Mouse (Mus musculus) heart, postnatal 0 days (tissue): ENCODE results near the gene Zfand5. TPM values are rescaled to one million over a fixed set of nuclear protein-coding genes. Genes with fewer than 3 reads are reported as not detected.
"Not testable (repeated sequence)": the region's sequence is repeated elsewhere in the genome, so short reads cannot be mapped to it uniquely, and the experiment has no call there.

Experiments
- ATAC-seq: fragments of 200-750 bp; cut with Nextera tagmentation; 2 replicates; pipeline ENCODE4 v1.8.0; 2017; ENCODE audit warnings: low read depth, moderate number of reproducible peaks, moderate library complexity; ENCODE audit not compliant: insufficient read depth
- DNase-seq: peaks from one replicate; pipeline ENCODE4 v3.0.0-alpha.2; 2016; ENCODE audit warnings: low spot score
- H3K27ac ChIP-seq: fragments of 300-500 bp; sonication (generic); 2 replicates; pipeline ENCODE4 v1.5.1; 2014; ENCODE audit warnings: low read depth, mild to moderate bottlenecking
- H3K27me3 ChIP-seq: fragments of 300-500 bp; sonication (generic); 2 replicates; pipeline ENCODE4 v1.6.1; 2014; ENCODE audit warnings: low read length, mixed read lengths; ENCODE audit not compliant: control insufficient read depth, insufficient read depth
- H3K36me3 ChIP-seq: fragments of 300-500 bp; sonication (generic); replicated peaks from 2 replicates; pipeline ENCODE4 v1.6.1; 2014; ENCODE audit warnings: low read length, mixed read lengths; ENCODE audit not compliant: control insufficient read depth, insufficient read depth
- H3K4me1 ChIP-seq: fragments of 300-500 bp; sonication (generic); 2 replicates; pipeline ENCODE4 v1.6.1; 2014; ENCODE audit warnings: antibody characterized with exemption; ENCODE audit not compliant: control insufficient read depth, insufficient read depth
- H3K4me2 ChIP-seq: fragments of 300-500 bp; sonication (generic); 2 replicates; pipeline ENCODE4 v1.6.1; 2014; ENCODE audit warnings: low read depth, mild to moderate bottlenecking, low read length, moderate library complexity
- H3K4me3 ChIP-seq: fragments of 300-500 bp; sonication (generic); 2 replicates; pipeline ENCODE4 v1.5.1; 2014; ENCODE audit warnings: low read depth, low read length
- H3K9ac ChIP-seq: fragments of 300-500 bp; sonication (generic); replicated peaks from 2 replicates; pipeline ENCODE4 v1.6.1; 2014; ENCODE audit warnings: low read depth, low read length, mixed read lengths
- H3K9me3 ChIP-seq: fragments of 300-500 bp; sonication (generic); replicated peaks from 2 replicates; pipeline ENCODE4 v1.6.1; 2016; ENCODE audit warnings: low read length; ENCODE audit not compliant: control insufficient read depth
- CTCF ChIP-seq: IDR thresholded peaks from 2 replicates; pipeline ENCODE4 v1.5.1; 2016; ENCODE audit warnings: antibody characterized with exemption, control low read depth, low read depth
- EP300 ChIP-seq: IDR thresholded peaks from 2 replicates; pipeline ENCODE4 v1.6.1; 2016; ENCODE audit warnings: antibody characterized with exemption, low read depth
- WGBS: fragments of 180-500 bp; shearing (Covaris S2); extraction: QIAGEN DNeasy Blood & Tissue Kit; methylation state at CpG from one replicate; pipeline ENCODE4 v1.1.7; 2014; 5-methylcytosine and 5-hydroxymethylcytosine counted together
- polyA plus RNA-seq: library from polyadenylated mRNA; unstranded; fragments of >200 nt; fragmentation: Nextera tagmentation; extraction: Ambion mirVana; gene quantifications from 2 replicates; pipeline ENCODE4 v1.2.1, GENCODE M21; 2015
- total RNA-seq: library from RNA; depleted of rRNA; stranded (reverse); fragments of >200 nt; gene quantifications from 2 replicates; pipeline ENCODE4 v1.2.3, GENCODE M21; 2014; ENCODE audit warnings: low replicate concordance

Gene Zfand5
- total and polyA plus RNA-seq, 2 experiments from 2014 or later: 65.5 to 117 TPM

- Histone ChIP-seq H3K4me2 (no peak overlapping the region), H3K4me3 (no peak overlapping the region), H3K36me3 (no peaks in the 10 kb centered on the region), H3K9ac (no peak overlapping the region), H3K27ac (no peak overlapping the region), H3K9me3 (no peaks in the 10 kb centered on the region), H3K27me3 (no peaks in the 10 kb centered on the region), H3K4me1 (no peaks in the 10 kb centered on the region)
- DNase-seq (no peak), ATAC-seq (no peak)
- TF ChIP-seq CTCF: no peak
- TF ChIP-seq EP300: no peak
- WGBS: 86% methylated on average over 3 of the region's 3 CpGs
Observed at GRCm38 (mm10) chr19:21307755-21308154, 35.7 kb downstream of the Zfand5 start.

GRCm38 (mm10) chr19:21310364-21310763 is 38.3 kb downstream of the Zfand5 start:
- not testable (repeated sequence) for H3K27me3 ChIP-seq, H3K36me3 ChIP-seq, DNase-seq, H3K27ac ChIP-seq, H3K9me3 ChIP-seq, H3K4me1 ChIP-seq, H3K4me3 ChIP-seq, ATAC-seq, H3K4me2 ChIP-seq, H3K9ac ChIP-seq
- WGBS: 85% methylated on average over 5 of the region's 5 CpGs

- no peak for TF ChIP-seq EP300
- DNase-seq (no peak), ATAC-seq (no peak)
- WGBS: 69% methylated on average over 3 of the region's 3 CpGs
- no peaks in the 10 kb centered on the region for H3K9me3 ChIP-seq
- no peaks in the 10 kb centered on the region for H3K4me1 ChIP-seq
- H3K4me3 ChIP-seq: no peak overlapping the region
- H3K4me2 ChIP-seq: no peak overlapping the region
- no peaks in the 10 kb centered on the region for H3K36me3 ChIP-seq
- H3K27me3 ChIP-seq: no peaks in the 10 kb centered on the region
- no peak overlapping the region for H3K27ac ChIP-seq
- H3K9ac ChIP-seq: no peak overlapping the region
Observed at GRCm38 (mm10) chr19:21315701-21316100, 43.6 kb downstream of the Zfand5 start.

- no peaks in the 10 kb centered on the region for H3K9me3 ChIP-seq
- H3K4me3 ChIP-seq: no peak overlapping the region
- no peak for ATAC-seq
- no peaks in the 10 kb centered on the region for H3K27me3 ChIP-seq
- DNase-seq: no peak
- H3K9ac ChIP-seq: no peak overlapping the region
- 88% methylated on average over 1 of the region's 1 CpGs for WGBS
- H3K27ac ChIP-seq: no peak overlapping the region
- no peaks in the 10 kb centered on the region for H3K4me1 ChIP-seq
- H3K4me2 ChIP-seq: no peak overlapping the region
- TF ChIP-seq EP300 (no peak), CTCF (no peak)
- no peaks in the 10 kb centered on the region for H3K36me3 ChIP-seq
Observed at GRCm38 (mm10) chr19:21319618-21320017, 47.5 kb downstream of the Zfand5 start.

- WGBS: 72% methylated on average over 3 of the region's 3 CpGs
Observed at GRCm38 (mm10) chr19:21325333-21325732, 53.3 kb downstream of the Zfand5 start.

GRCm38 (mm10) chr19:21328951-21329350 is 56.9 kb downstream of the Zfand5 start:
- H3K9me3 ChIP-seq: no peaks in the 10 kb centered on the region
- no peak overlapping the region for H3K9ac ChIP-seq
- H3K4me3 ChIP-seq: no peak overlapping the region
- no peaks in the 10 kb centered on the region for H3K36me3 ChIP-seq
- H3K27ac ChIP-seq: no peak overlapping the region
- H3K4me2 ChIP-seq: no peak overlapping the region
- 83% methylated on average over 9 of the region's 9 CpGs for WGBS
- DNase-seq (no peak), ATAC-seq (no peak)
- no peaks in the 10 kb centered on the region for H3K27me3 ChIP-seq
- H3K4me1 ChIP-seq: 0 out of 2 replicates have a peak, but pooled peaks cover 8% of the 10 kb centered on the region
- no peak for TF ChIP-seq CTCF

More at GRCm38 (mm10) chr19:21325333-21325732, 53.3 kb downstream of the Zfand5 start:
- Histone ChIP-seq H3K4me1 (0 out of 2 replicates have a peak, but pooled peaks cover 4% of the 10 kb centered on the region), H3K9me3 (no peaks in the 10 kb centered on the region), H3K4me3 (no peak overlapping the region), H3K27ac (no peak overlapping the region), H3K36me3 (no peaks in the 10 kb centered on the region), H3K27me3 (no peaks in the 10 kb centered on the region), H3K9ac (no peak overlapping the region), H3K4me2 (no peak overlapping the region)
- no peak for DNase-seq
- no peak for ATAC-seq
- TF ChIP-seq EP300: no peak
- TF ChIP-seq CTCF: no peak
